Mouse (Mus musculus) 3T3-L1 (cell line): Measurements from ENCODE around the gene Skap2.

ENCODE experiments used
- DNase-seq: peaks from one replicate; pipeline ENCODE4 v3.0.0-alpha.2; 2015; ENCODE audit warnings: low read depth, low spot score

Gene Skap2

DNA sequence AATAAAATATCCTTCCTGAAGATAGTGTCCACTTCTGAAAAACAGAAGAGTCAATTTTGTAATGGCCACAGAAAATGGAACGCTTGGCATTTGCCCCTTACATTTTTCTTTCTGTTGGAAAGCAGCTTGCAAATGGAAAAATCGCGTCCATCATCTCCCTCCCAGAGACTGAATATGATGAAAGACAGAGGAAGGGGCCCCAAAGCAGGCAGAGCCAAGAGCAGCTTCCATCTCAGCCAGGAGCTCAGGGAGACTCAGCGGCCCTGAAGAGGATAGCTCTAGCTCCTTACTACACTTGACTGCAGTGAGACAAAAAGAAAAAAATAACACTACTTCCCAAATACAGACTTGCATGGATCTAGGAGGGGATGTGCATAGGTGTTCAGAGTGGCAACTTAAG is 122.5 kb downstream of the Skap2 start:
- DNase-seq = no peak

DNA sequence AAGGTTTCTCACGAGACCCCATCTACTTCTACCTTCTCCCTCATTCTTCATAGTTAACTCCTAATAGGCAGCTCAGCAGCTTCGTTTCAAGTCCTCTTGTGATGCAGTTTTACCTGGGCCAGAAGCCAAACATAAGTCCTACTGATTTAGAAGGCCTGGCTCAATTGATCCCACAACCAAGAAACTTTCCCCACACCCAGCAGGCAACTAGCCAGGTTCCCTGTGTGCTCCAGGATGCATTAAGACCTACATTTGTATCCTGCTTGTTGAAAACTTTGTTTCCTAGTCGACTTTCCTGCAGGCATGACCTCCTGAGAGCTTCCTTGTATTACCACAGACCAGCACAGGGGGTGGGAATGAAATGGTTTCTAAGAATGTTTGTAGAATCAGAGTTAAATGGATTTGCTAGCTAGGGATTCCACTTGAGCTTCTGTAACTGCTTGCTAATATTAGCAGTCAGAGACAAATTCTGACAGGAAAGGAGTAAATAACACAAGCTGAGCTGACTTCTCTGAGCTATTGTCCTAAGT is 125.4 kb downstream of the Skap2 start:
- no peak for DNase-seq

DNA sequence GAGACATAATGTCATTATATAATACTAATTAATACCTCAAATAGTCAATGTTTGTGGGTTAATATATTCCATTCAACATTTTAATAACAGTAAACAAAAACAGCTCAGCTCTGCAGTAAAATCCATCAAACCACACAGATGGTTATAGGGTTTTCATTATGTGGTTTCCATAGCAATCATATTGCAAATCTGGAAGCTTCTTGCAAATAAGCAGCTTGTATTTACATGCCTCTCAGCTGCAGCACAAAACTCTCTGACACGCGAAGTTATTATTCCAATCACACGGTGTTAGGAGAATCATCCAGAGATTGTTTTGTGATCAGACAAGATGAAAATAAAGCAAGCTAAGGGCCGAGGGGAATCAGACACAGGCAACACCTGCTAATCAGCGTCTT is 129.5 kb downstream of the Skap2 start:
- no peak for DNase-seq

DNA sequence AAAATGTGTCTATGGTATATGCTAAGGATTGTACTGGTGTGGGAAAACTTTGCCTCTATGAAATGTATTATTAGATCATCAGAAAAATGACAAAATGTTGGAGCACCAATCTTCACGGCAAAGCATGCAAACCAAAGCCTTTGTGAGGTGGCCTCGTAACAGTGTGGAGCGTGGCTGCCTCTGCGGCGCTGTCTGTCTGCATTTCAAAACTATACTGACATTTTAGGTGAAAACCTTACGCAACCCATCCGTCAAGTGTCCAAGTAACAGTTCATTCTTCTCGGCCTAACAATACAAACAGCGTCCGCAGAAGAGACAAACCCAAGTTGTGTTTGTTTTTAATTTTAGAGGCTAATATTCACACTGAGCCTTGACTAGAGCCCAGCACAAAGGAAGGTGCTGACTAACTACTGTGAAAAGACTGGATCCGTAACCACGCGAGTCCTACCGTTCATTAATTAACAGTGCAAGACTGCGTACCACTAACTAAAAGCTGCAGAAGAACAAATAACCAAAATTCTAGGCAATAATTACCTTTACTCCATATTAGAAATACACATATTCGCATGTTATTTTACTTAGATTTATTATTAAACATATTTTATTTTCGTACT is 130.0 kb downstream of the Skap2 start:
- DNase-seq = no peak

DNA sequence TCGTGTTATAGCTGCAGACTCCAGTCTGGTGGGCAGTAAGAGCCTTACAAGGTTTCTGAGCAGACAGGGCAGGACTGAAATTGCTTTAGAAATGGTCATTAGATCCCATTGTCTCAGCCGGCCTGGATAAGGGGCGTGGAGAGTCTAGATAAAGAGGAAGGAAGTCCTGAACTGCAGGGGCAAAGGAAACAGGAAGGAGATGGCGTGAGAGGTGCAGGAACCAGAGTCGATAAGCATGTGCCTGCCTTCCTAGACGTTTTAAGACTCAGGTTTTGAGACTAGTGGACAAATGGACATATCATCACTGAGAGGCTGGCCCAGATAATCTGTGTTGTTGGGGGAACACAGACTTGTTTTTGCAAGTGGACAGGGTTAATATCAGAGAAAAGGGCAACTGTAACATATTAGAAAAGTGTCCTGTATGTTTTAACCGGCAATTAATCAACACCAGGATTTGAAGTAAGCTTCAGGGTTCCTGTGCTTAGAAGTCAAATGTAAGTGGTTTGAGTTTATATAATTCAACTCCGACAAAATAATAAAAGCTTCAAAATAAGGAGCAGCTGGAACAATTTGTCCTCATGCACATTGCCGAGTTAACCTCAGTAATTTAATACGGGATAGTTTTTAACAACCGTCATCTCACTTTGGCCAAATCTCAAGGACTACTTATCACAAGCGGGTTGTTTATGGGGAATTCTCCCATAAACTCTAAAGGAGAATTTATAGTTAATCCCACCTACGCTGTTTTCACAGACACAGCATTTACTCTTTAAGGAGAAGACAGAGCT is 131.0 kb downstream of the Skap2 start:
- no peak for DNase-seq

DNA sequence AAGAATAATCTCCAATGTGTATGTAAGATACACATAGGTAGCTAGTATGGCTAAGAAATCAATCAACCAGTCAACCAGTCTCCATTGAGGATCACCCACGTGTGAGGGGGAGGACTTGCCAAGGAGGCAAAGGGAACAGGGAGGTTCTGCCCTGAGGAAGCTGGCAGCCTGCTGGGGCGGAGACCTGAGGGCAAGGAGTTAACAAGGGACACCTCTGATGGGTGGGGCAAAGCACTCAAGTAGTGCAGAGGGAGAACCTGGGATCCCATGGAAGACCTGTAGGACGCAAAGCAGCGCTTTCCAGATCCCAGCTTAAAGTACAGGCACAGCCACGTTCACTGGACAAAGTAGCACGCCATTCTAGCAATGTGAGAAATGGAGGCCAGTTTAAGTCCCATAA is 131.6 kb downstream of the Skap2 start:
- DNase-seq = no peak

DNA sequence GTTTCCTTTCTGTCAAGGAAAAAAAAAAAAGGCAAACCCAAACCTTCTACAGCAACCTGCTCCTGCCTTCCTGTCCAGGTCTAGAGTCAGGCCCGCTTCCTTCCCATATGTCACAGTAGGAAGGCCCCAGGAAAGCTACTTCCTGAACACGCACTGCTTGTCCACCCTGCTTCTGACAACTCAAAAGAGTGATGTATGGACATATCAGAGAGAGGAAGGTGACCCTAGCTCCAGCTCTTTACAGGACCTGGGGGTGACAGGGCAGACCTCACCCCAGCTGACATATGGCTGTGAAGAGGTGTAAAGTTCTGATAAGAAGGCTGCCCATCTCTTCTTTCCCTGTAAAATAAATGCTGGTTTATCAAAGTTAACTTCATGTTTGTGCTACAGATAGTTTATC is 133.8 kb downstream of the Skap2 start:
- DNase-seq = no peak

DNA sequence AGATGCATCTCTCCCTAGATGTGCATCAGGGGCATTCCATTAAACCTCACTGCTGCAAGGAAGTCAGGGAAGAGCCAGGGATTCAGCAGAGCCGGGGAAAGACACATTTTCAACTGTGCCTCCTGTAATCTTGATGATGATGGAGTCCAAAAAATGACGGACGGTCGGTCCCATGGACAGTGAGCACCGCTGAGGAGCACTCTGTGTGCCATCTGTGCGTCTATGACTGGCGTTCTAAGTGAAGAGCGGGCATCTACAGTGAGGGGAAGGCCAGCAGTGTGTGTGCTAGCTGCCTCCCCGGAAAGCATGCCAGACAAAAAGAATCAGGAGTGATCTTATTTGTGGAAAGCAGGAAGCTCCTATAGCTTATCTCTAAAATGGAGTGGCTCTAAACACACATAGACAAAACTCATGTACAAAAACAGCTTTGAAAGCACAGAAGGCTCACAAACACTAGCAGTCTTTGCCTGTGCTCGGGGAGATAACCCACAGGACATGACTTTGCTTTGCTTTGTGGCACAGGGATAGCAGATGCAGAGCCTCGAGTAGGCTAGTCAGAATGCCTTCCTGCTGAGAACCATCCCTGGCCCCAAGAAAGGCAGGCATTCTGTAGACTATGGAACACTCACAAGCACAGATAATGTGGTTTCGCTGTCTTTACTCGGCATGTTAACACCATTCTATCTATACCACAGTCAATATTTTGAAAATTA is 135.4 kb downstream of the Skap2 start:
- no peak for DNase-seq

DNA sequence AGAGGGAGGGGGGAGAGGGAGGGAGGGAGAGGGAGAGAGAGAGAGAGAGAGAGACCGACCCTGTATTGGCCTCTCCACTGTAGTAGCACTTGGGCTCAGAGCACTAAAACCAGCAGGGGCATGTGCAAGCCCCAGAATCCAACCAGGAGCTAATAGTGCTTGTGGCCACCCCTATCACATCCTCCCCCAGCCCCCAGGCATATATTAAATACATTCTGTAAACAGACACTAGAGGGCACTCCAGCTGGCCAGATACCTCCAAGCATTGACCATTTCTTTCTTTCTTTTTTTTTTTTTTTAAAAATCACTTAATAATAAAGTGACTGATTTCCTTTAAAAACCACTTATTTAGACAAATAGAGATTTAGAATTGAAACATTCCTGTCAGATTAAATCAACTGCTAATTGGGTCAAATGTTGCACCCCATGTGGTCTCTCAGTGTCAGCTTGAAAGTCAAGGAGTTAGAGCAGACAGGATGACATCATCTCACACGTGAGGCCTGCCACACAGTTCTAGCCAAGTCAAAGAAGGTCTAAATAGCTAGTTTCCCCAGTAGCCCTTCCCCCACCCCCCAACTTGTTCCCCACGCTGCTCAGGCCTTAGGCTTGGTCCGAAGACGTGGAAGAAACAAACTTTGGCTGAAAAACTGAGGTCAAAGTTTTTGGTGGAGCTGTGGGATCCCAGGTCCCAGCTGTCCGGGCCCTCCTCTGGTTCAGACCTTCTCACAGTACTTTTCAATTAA is 136.3 kb downstream of the Skap2 start:
- DNase-seq = peak; percentile 84

DNA sequence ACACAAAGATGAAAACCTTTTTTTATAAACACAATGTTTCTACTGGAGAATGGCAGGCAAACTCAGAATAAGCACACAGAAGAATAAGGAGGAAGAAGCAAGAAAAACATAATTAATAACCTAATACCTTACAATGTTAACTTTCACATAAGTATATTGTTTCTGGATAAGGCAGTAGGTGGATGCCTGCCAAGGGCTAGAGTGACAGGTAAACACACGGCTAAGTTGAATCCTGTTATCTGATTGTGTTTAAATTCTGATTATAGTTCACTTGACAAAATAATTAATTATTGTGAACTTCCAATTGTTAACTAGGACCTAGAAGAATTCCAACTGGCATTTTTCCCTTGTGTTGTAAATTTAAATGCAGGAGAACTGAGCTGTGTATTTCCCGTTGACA is 138.3 kb downstream of the Skap2 start:
- no peak for DNase-seq

DNA sequence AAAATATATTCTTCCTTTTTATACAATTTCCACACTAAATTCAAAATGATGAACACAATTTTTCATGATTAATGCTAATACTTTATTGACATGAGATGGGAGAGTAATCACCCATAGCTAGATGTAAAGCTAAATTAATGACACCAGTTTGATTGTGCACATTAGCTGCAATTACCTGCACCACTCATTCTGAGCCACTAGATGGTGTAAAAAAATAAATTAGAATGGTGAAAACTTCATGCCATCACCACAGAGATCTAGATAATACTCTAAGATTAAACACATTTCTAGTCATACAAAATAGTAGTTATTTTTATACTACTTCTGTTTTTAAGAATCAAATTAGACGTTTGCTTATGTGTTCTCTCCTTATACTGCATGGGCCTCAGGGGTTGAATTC is 141.2 kb downstream of the Skap2 start:
- peak; percentile 68 for DNase-seq

DNA sequence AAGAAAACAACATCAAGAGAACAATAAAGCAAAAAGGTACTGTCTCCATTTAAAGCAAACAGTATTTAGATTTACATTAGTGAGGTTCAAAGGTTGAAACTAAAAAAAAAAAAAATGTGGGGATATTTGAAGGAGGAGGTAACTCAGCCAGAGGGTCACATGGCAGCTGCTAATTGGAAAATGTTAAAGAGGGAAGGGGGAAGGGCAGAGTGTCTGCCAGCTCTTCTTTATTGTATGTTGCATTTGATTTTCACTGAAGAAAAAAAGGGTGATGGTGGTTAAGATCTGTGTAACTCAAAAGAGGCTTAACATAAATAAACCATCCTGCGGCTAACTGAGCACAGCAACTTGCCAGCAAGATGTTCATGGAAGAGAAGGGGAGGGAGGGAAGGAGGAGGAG is 142.1 kb downstream of the Skap2 start:
- DNase-seq = no peak

DNA sequence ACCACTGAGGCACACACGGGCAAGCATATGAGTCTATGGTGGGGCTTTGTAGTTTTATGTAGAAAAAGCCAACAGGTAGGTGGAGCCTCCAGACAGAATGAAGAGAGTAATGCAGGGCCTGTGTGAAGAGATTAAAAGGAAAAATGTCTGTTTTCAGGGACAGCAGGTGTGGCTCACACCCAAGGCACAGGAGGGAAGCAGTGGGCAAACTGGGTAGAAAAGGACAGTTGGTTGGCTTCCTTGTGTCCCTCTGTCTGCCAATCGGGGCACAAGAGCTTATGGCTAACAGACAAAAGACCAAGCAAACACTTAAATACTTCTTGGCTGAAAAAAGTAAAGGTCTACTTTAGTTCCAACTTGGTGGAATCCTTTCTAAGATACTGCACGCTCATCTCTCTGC is 145.8 kb downstream of the Skap2 start:
- no peak for DNase-seq

DNA sequence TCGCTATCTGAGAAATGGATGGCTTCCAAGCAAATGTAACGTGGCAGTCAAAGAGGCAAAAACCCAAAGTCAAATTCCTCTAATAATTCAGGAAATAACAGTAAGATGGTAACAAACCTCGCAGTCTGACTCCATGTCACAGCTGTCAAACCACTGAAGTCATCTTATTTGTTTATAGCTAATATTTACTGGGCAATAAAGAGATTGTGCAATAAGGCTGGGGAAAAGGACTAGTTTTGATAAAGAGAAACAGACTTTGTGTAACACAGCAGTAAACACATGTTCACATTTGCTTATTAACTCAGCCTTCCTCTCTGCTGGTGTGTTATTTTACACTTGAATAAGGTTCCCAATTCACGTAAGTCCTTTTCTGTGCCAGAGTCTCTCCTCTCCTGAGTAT is 148.8 kb downstream of the Skap2 start:
- DNase-seq = no peak

DNA sequence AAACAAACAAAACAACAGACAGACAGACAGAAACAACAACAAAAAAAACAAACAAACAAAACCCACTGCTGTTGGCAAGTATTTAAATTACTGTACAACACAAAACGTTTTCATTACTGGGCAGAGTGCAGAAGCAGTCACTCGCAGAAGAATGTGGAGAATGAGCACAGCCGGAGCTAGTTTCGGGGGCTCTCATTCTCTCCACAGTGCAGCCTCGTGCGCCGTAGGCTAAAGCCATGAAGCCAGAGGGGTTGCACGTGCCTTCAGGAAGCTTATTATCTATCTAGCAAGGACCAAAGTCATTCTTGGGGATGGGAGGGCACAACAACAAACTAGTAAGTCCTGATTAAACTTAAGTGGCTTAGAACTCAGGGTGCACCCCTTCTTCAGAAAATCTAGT is 152.0 kb downstream of the Skap2 start:
- DNase-seq = no peak

DNA sequence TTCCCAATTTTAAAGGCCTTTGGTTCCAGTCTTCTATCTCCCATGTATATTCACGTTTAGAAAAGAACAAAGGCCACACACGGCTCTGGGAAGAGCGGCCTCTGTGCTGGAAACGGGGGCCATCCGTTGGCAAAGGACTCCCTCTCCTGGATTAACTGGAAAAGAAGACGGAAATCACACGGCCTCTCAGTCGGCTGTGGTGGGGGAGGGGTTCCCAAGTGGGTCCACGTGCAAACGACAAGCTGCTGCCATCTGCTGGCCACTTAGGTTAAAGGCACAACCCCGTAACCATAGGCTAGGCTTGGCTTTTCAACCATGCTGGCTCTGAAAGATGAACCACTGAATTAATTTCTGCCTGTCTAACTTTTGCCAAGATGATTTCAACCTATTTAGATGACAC is 154.5 kb downstream of the Skap2 start:
- DNase-seq = peak; percentile 98

DNA sequence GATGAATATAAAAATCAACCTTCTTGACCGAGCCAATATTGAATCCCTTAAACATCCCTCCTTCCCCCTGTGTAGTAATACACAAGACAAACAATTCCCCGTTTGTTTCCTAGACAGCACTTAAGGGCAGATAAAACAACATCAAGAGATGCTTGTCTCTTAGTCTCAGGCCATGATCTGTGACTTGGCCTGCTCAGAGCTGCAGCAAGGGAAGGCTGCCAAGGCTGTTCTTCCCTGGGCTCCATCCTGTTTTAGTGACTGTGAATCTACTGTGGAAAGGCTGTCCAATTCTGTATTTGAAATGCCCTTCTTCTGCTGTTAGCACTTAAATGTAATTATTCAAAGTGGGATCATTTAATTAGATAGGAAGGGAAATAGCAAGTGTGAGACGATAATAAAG is 159.1 kb downstream of the Skap2 start:
- DNase-seq = no peak

DNA sequence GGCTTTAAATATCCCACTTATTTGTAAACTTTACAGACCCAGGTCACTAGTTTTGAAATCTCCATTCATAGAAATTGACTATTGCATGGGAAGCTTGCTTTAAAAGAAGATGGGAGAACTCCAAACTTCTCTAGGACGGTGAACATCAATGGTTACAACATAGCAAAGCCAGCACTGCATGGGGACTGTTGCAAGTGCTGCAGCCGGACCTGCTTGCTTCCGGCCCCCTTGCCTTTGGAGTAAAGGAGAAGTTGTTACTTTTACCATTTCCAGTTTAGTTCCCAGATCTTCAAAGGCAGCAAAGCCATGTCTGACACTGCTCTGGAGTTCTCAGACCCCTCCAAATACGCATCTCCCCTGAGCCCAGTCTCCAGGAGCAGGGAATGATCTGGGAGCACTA is 159.7 kb downstream of the Skap2 start:
- no peak for DNase-seq

DNA sequence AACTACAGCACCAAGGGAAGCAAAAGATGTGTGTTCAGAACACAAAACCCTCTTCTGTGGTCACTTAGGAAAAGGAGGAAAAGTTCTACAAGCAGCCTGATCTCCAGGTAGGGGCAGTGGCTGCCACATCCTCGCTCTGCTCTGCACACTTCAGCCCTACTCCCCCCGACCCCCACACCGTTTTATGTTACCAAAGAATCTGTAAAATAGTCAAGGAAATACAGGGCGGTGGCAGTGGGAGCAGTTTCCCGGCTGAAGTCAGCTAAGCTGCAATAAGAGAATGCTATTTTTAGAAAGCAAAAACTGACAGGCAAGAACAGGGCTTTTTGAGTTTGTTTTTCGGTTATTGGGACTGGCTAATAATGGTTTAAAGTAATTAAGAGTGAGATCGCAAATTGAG is 160.8 kb downstream of the Skap2 start:
- DNase-seq = no peak

DNA sequence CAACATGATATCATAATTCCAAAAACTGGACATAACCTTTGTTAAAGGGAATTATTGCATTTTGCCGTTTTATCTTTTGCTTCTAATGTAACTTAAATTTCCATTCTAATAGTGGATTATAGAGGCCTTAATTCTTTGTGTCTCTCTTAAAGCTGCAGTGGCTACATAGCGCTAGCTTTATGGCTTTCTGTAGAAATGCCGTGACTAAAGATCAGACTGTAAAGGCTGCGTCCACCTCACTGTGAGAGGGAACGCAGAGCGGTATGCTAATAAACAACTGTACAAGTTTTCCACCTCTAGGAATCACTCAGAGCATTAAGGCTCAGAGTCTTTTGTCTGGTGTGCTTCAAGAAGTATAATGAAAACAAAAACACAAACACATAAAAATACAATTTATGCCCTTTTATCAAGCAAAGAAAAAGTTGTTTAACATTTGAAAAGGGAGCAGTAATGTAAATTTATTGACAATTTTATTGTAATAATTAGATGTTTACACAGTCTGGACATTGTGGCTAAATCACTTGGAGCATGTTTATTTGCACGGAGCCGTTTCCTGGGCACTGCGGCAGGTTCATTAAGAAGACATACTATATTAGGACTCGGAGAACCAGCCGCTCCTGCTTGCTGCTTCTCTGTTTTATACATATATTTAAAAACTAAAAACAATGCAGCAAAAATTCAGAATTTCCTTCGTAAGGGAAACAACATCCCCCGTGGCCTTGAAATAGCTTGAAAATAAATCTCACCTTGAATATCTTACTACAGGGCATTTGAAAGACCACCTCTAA is 162.1 kb downstream of the Skap2 start:
- DNase-seq = no peak

DNA sequence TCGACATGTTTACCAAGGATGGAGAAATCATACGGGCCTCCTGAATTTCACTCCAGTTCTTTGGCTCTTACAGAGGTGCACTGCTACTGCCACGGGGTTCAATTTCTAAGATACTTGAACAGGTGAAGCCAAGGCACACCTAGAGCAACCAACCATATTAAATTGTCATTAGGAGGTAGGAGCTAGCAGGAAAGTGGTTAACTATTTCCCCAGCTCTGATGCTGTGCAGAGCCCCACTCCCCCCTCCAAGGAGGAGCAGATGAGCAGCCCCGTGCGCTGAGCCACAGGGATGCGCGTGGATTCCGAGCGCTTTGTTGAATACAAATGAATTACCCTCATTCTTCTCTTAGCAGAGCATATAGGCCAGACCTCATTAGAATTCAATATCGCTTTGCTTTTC is 162.8 kb downstream of the Skap2 start:
- DNase-seq = no peak
